Mouse (Mus musculus): ENCODE measurements at regions not wholly inside any gene's neighbourhood (a gene's known extent, or its start where the extent isn't known, plus 50 kb on each side); places are given as distances from the start of the nearest gene placed in this dataset.

DNA sequence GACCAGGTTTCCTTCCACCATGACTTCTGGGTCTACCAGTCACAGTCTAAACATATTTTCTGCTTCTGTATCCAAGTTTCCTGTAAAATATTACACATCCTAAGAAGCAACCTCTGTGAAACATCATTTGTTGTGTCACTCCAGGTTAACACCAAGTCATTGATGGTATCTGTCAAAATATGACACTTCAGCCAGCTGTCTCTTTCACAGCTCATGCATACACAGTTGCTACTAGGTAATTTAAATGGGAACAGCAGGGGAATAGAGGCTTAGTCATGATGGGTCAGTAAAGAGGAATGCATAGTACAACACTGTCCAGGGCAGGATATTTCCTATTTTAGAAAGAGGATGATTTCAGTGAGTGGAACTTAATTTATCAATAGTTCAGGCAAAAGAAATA lies 589.6 kb upstream of the Atp2b1 start:
- Histone ChIP-seq H3K9me3 (no peaks in the 10 kb centered on the region), H3K36me3 (no peaks in the 10 kb centered on the region), H3K4me1 (no peaks in the 10 kb centered on the region), H3K4me3 (no peak overlapping the region), H3K27ac (no peak overlapping the region), H3K9ac (no peak overlapping the region), H3K4me2 (replicated peaks) (no peak overlapping the region), H3K27me3 (replicated peaks) (no peaks in the 10 kb centered on the region)
- ATAC-seq (ENCODE audit: low FRiP score, low read depth): no peak

DNA sequence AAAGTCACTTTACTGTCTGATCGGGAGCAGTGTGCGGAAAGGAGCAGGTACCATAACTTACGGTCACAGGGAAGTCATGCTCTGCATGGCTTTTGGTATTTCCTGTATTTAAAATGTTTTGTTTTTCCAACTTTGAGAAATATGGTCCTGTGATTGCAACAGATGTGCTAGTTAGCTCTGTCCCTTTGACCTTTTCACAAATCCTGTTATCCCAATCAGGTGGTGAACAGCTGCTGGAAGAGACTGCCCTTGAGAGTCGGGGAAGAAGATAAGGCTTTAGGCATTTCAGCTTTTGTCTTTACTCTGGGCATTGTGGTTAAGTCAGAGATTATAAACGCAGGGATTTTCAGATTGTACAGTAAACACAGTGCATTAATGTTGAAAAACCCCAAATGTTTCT lies 588.5 kb upstream of the Atp2b1 start:
- H3K9ac ChIP-seq: no peak overlapping the region
- H3K36me3 ChIP-seq: no peaks in the 10 kb centered on the region
- no peak overlapping the region for H3K4me3 ChIP-seq
- no peak for ATAC-seq (ENCODE audit: low FRiP score, low read depth)
- no peak overlapping the region for H3K27ac ChIP-seq
- WGBS: 70% methylated on average over 5 of the region's 5 CpGs
- no peak overlapping the region for H3K4me2 ChIP-seq (replicated peaks)
- H3K27me3 ChIP-seq (replicated peaks): no peaks in the 10 kb centered on the region
- H3K9me3 ChIP-seq: no peaks in the 10 kb centered on the region
- no peaks in the 10 kb centered on the region for H3K4me1 ChIP-seq

DNA sequence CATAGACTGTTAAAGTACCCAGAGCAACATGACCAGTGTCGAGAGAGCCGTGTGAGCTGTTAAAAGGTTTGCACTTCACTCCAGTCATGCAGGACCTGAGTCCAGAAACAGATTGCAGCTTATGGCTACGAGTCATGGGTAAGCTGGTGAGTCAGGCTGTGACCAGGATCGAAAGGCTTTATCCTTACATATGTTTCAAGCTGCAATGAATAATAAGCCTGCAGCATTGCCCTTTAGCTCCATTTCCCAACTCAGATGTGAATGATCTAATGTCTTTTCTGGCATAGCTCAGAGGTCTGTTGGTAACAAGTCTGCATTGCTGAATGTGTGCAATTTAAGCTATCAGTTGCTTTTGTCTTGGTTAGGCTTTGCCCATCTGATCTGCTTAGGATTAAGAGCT lies 581.5 kb upstream of the Atp2b1 start:
- Histone ChIP-seq H3K9ac (no peak overlapping the region), H3K36me3 (no peaks in the 10 kb centered on the region), H3K27me3 (replicated peaks) (no peaks in the 10 kb centered on the region), H3K9me3 (no peaks in the 10 kb centered on the region), H3K4me2 (replicated peaks) (no peak overlapping the region), H3K27ac (no peak overlapping the region), H3K4me1 (no peaks in the 10 kb centered on the region), H3K4me3 (no peak overlapping the region)
- no peak for ATAC-seq (ENCODE audit: low FRiP score, low read depth)
- 80% methylated on average over 4 of the region's 4 CpGs for WGBS

DNA sequence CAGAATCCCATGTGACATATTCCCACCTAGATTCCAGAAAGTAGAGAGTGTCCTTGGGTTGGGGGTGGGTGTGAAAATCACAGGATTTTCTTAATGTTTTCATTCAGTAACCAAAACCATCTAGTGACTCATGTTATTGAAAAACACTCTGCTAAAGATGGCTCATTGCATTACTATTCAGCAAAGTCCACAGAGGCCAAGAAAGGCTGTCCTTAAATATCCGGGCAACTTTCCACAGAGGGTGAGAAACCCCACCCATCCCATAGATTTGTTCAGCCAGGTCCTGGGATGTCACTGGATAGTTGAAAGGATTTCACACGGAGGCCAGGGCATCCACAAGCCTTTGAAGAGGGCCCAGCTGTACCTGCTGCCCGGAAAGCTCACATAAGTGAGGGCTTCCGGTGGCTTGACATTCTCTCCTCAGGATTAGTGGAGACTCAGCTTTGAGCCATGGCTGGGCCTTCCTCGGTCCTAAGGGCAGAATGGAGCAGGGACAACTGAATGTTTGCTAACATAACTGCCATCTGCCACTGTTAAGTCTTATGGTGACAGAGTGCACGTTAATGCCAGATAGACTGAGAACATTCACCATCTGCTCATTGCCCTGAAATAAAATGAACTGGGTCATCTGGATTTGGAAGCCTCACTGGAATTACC lies 580.7 kb upstream of the Atp2b1 start:
- Histone ChIP-seq H3K27me3 (replicated peaks) (no peaks in the 10 kb centered on the region), H3K9ac (no peak overlapping the region), H3K9me3 (no peaks in the 10 kb centered on the region), H3K36me3 (no peaks in the 10 kb centered on the region), H3K4me2 (replicated peaks) (no peak overlapping the region), H3K27ac (no peak overlapping the region), H3K4me3 (no peak overlapping the region), H3K4me1 (no peaks in the 10 kb centered on the region)
- ATAC-seq (ENCODE audit: low FRiP score, low read depth): no peak
- WGBS: 69% methylated on average over 6 of the region's 6 CpGs

DNA sequence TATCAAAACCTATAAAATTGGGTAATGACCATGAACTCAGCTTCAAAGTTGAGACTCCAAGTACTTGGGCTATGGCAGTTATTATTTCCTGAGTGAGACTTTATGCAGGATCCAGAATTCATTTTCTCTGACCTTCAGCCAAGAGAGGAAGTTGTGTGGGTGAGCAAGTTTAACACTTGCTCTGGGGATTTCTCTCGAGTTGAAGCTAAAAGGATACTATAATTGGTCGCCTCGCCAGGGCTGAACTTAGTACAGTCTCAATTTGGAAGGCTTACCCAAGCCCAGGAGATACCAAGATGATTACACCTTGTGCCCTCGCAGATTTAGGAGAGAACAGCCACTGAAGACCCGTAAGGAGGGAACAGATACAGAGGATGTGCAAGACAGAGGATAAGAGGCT lies 570.4 kb upstream of the Atp2b1 start:
- Histone ChIP-seq H3K4me3 (no peak overlapping the region), H3K27me3 (replicated peaks) (no peaks in the 10 kb centered on the region), H3K4me2 (replicated peaks) (no peak overlapping the region), H3K36me3 (no peaks in the 10 kb centered on the region), H3K4me1 (no peaks in the 10 kb centered on the region), H3K9me3 (no peaks in the 10 kb centered on the region), H3K27ac (no peak overlapping the region), H3K9ac (no peak overlapping the region)
- no peak for ATAC-seq (ENCODE audit: low FRiP score, low read depth)
- 93% methylated on average over 5 of the region's 5 CpGs for WGBS

GRCm38 (mm10) chr10:98349466-98349865 lies 564.7 kb upstream of the Atp2b1 start:
- Histone ChIP-seq H3K4me1 (no peaks in the 10 kb centered on the region), H3K9me3 (no peaks in the 10 kb centered on the region), H3K27ac (no peak overlapping the region), H3K9ac (no peak overlapping the region), H3K27me3 (replicated peaks) (no peaks in the 10 kb centered on the region), H3K4me3 (no peak overlapping the region), H3K4me2 (replicated peaks) (no peak overlapping the region), H3K36me3 (no peaks in the 10 kb centered on the region)
- 89% methylated on average over 5 of the region's 5 CpGs for WGBS
- ATAC-seq (ENCODE audit: low FRiP score, low read depth): no peak

GRCm38 (mm10) chr10:98350318-98350926 lies 563.8 kb upstream of the Atp2b1 start:
- H3K4me2 ChIP-seq (replicated peaks): no peak overlapping the region
- 93% methylated on average over 6 of the region's 6 CpGs for WGBS
- H3K27me3 ChIP-seq (replicated peaks): no peaks in the 10 kb centered on the region
- no peaks in the 10 kb centered on the region for H3K4me1 ChIP-seq
- no peaks in the 10 kb centered on the region for H3K9me3 ChIP-seq
- no peak for ATAC-seq (ENCODE audit: low FRiP score, low read depth)
- H3K4me3 ChIP-seq: no peak overlapping the region
- H3K9ac ChIP-seq: no peak overlapping the region
- no peaks in the 10 kb centered on the region for H3K36me3 ChIP-seq
- no peak overlapping the region for H3K27ac ChIP-seq

GRCm38 (mm10) chr10:98352061-98352460 lies 562.1 kb upstream of the Atp2b1 start:
- no peak for ATAC-seq (ENCODE audit: low FRiP score, low read depth)
- 81% methylated on average over 2 of the region's 2 CpGs for WGBS
- H3K27me3 ChIP-seq (replicated peaks): no peaks in the 10 kb centered on the region
- H3K4me3 ChIP-seq: no peak overlapping the region
- H3K9me3 ChIP-seq: no peaks in the 10 kb centered on the region
- no peak overlapping the region for H3K27ac ChIP-seq
- H3K36me3 ChIP-seq: no peaks in the 10 kb centered on the region
- H3K4me2 ChIP-seq (replicated peaks): no peak overlapping the region
- H3K4me1 ChIP-seq: no peaks in the 10 kb centered on the region
- H3K9ac ChIP-seq: no peak overlapping the region

DNA sequence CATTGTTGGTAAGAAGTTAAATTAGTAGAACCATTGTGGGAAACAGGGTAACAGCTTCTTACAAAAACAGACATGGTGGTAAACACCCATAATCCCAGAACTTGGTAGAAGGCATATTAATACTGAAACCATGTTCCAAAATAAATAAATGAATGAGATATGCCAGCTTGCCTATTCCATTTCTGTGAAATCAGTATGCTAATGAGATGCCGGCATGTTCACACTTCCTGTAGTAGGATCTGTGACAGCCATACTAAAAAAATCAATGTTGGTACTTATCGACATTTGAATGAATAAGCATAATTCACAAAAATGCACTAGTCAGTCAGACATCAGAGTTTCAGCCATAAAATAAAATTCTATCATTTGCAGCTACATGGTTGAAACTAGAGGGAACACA lies 559.7 kb upstream of the Atp2b1 start:
- no peak overlapping the region for H3K27ac ChIP-seq
- 91% methylated on average over 2 of the region's 2 CpGs for WGBS
- no peaks in the 10 kb centered on the region for H3K27me3 ChIP-seq (replicated peaks)
- H3K9me3 ChIP-seq: no peaks in the 10 kb centered on the region
- H3K4me3 ChIP-seq: no peak overlapping the region
- H3K4me1 ChIP-seq: no peaks in the 10 kb centered on the region
- no peaks in the 10 kb centered on the region for H3K36me3 ChIP-seq
- no peak overlapping the region for H3K4me2 ChIP-seq (replicated peaks)
- ATAC-seq (ENCODE audit: low FRiP score, low read depth): no peak
- no peak overlapping the region for H3K9ac ChIP-seq

GRCm38 (mm10) chr10:98364604-98365003 lies 549.6 kb upstream of the Atp2b1 start:
- ATAC-seq (ENCODE audit: low FRiP score, low read depth): no peak
- no peak overlapping the region for H3K9ac ChIP-seq
- H3K4me3 ChIP-seq: no peak overlapping the region
- WGBS: 59% methylated on average over 2 of the region's 2 CpGs
- H3K36me3 ChIP-seq: no peaks in the 10 kb centered on the region
- H3K27ac ChIP-seq: no peak overlapping the region
- H3K4me1 ChIP-seq: no peaks in the 10 kb centered on the region
- H3K9me3 ChIP-seq: no peaks in the 10 kb centered on the region
- H3K27me3 ChIP-seq (replicated peaks): no peaks in the 10 kb centered on the region
- H3K4me2 ChIP-seq (replicated peaks): no peak overlapping the region

DNA sequence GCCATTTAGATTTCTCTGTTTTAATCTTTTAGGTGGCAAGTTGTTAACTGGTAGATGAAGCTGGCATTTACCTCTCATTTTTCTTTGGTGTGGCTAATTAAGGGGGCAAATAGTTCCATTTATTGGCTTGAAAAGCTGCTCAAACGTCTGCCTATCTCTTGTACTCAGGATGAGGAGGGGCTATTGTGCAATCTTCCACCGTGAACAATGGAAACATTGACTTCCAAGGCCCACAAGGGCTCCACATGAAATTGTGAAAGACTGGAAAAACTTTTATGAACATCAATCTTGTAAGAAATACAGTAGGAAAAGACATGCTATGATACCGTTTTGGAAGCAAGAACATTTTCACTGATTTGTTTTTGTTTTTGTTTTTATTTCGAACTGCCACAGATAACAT lies 541.6 kb upstream of the Atp2b1 start:
- H3K27me3 ChIP-seq (replicated peaks): no peaks in the 10 kb centered on the region
- H3K27ac ChIP-seq: no peak overlapping the region
- no peaks in the 10 kb centered on the region for H3K4me1 ChIP-seq
- no peak overlapping the region for H3K9ac ChIP-seq
- no peak overlapping the region for H3K4me3 ChIP-seq
- no peak for ATAC-seq (ENCODE audit: low FRiP score, low read depth)
- no peaks in the 10 kb centered on the region for H3K9me3 ChIP-seq
- 58% methylated on average over 4 of the region's 4 CpGs for WGBS
- H3K4me2 ChIP-seq (replicated peaks): no peak overlapping the region
- H3K36me3 ChIP-seq: no peaks in the 10 kb centered on the region

GRCm38 (mm10) chr10:98373314-98373713 lies 540.9 kb upstream of the Atp2b1 start:
- Histone ChIP-seq H3K36me3 (no peaks in the 10 kb centered on the region), H3K27me3 (replicated peaks) (no peaks in the 10 kb centered on the region), H3K4me3 (no peak overlapping the region), H3K9me3 (no peaks in the 10 kb centered on the region), H3K4me1 (no peaks in the 10 kb centered on the region), H3K4me2 (replicated peaks) (no peak overlapping the region), H3K27ac (no peak overlapping the region), H3K9ac (no peak overlapping the region)
- no peak for ATAC-seq (ENCODE audit: low FRiP score, low read depth)
- 57% methylated on average over 3 of the region's 3 CpGs for WGBS

GRCm38 (mm10) chr10:98374684-98375083 lies 539.5 kb upstream of the Atp2b1 start:
- Histone ChIP-seq H3K27me3 (replicated peaks) (no peaks in the 10 kb centered on the region), H3K4me3 (no peak overlapping the region), H3K4me2 (replicated peaks) (no peak overlapping the region), H3K9me3 (no peaks in the 10 kb centered on the region), H3K27ac (no peak overlapping the region), H3K9ac (no peak overlapping the region), H3K36me3 (no peaks in the 10 kb centered on the region), H3K4me1 (no peaks in the 10 kb centered on the region)
- no peak for ATAC-seq (ENCODE audit: low FRiP score, low read depth)
